Mouse (Mus musculus): ENCODE measurements around the gene Acvrl1. TPM values are rescaled to one million over a fixed set of nuclear protein-coding genes. Genes with fewer than 3 reads are reported as not detected.

Gene Acvrl1
- polyA plus RNA-seq, 1 experiment from 2014 or later: 8.6 TPM

GRCm38 (mm10) chr15:101175131-101175460 is 46.8 kb downstream of the Acvrl1 start:
- 11% methylated on average over 5 of the region's 5 CpGs for WGBS
- no peaks in the 10 kb centered on the region for H3K36me3 ChIP-seq
- peaks cover 54% of the 10 kb centered on the region for H3K4me1 ChIP-seq (replicated peaks)
- peak overlapping the region; percentile 98 for H3K9ac ChIP-seq
- peak overlapping the region; percentile 91 for H3K27ac ChIP-seq
- ATAC-seq (ENCODE audit: low FRiP score): no peak
- H3K4me3 ChIP-seq: peak overlapping the region; percentile 93
- H3K4me2 ChIP-seq: peak overlapping the region; percentile 84
- peaks cover 16% of the 10 kb centered on the region; the same call in 1 of the 2 replicates for H3K27me3 ChIP-seq
- no peaks in the 10 kb centered on the region for H3K9me3 ChIP-seq

DNA sequence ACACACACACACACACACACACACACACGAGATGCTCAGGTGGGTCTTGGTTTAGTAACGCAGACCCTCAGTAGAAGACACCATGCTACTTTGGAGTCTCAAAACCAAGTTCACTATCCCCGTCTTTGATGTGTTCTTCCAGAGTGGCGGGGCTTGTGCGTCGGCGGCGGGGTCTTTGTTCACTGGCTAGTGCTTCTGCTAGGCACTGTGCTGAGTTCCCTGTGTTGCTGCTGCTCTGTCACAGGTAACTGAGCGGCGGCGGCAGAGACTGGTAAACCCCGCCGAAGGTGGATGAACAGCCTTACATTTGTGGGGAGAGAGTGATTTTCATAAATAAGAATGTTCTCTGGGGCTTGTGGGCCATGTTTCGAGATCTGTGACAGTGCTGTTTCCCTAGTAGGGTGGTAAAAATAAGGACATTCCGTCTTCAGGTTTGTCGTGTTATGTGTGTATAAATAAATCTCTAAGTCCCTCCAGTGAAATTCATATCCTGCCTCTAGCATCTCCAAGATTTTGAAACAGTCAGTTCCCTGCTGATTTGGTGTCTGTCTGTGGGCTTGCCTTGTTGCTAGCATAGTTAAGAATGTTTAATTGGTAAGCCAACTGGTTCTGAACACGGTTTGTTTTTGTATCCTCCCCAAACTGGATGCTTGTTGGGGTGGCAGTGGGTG is 47.4 kb downstream of the Acvrl1 start:
- peak overlapping the region; percentile 98 for H3K9ac ChIP-seq
- H3K4me1 ChIP-seq (replicated peaks): peaks cover 60% of the 10 kb centered on the region
- H3K9me3 ChIP-seq: no peaks in the 10 kb centered on the region
- 20% methylated on average over 17 of the region's 17 CpGs for WGBS
- peak overlapping the region; percentile 91 for H3K27ac ChIP-seq
- peak overlapping the region; percentile 93 for H3K4me3 ChIP-seq
- H3K36me3 ChIP-seq: no peaks in the 10 kb centered on the region
- peak overlapping the region; percentile 84 for H3K4me2 ChIP-seq
- no peak for ATAC-seq (ENCODE audit: low FRiP score)
- peaks cover 11% of the 10 kb centered on the region; the same call in 1 of the 2 replicates for H3K27me3 ChIP-seq

DNA sequence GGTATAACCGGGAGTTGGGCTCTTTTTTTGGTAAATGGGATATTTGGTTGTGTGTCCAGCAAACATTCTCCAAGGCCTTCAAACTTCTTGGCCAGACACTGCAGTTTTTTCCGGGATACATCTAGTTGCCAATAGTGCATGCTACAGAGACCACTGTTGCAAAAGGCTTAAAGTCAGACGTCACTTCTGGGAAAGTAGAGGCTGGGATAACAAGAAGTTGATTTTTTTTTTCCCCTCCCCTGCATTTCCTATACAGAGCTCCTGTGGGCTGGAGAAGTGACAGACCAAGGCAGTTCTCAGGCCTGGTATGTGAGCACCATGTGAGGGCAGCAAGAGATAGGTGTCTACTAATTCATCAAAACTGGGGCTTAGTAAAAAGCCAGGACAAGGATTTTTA is 48.0 kb downstream of the Acvrl1 start:
- ATAC-seq (ENCODE audit: low FRiP score): no peak
- H3K9ac ChIP-seq: peak overlapping the region; percentile 98
- WGBS: 54% methylated on average over 3 of the region's 3 CpGs
- H3K4me3 ChIP-seq: peak overlapping the region; percentile 93
- H3K9me3 ChIP-seq: no peaks in the 10 kb centered on the region
- H3K27me3 ChIP-seq: peaks cover 11% of the 10 kb centered on the region; the same call in 1 of the 2 replicates
- H3K36me3 ChIP-seq: no peaks in the 10 kb centered on the region
- peaks cover 65% of the 10 kb centered on the region for H3K4me1 ChIP-seq (replicated peaks)
- peak overlapping the region; percentile 91; the same call in 1 of the 2 replicates for H3K27ac ChIP-seq
- peak overlapping the region; percentile 84 for H3K4me2 ChIP-seq

GRCm38 (mm10) chr15:101176795-101177691 is 48.7 kb downstream of the Acvrl1 start:
- peak overlapping the region; percentile 84 for H3K4me2 ChIP-seq
- no peaks in the 10 kb centered on the region for H3K9me3 ChIP-seq
- H3K4me3 ChIP-seq: no peak overlapping the region
- peaks cover 71% of the 10 kb centered on the region for H3K4me1 ChIP-seq (replicated peaks)
- H3K9ac ChIP-seq: peak overlapping the region; percentile 98
- H3K36me3 ChIP-seq: no peaks in the 10 kb centered on the region
- peaks cover 6% of the 10 kb centered on the region; the same call in 1 of the 2 replicates for H3K27me3 ChIP-seq
- 69% methylated on average over 8 of the region's 8 CpGs for WGBS
- H3K27ac ChIP-seq: 0 out of 2 replicates have a peak overlapping the region, but pooled peaks have one; percentile 30
- ATAC-seq (ENCODE audit: low FRiP score): no peak

GRCm38 (mm10) chr15:101180363-101181105 is 52.2 kb downstream of the Acvrl1 start:
- no peaks in the 10 kb centered on the region for H3K9me3 ChIP-seq
- H3K4me2 ChIP-seq: no peak overlapping the region
- 0 out of 2 replicates have a peak overlapping the region, but pooled peaks have one; percentile 12 for H3K27ac ChIP-seq
- H3K36me3 ChIP-seq: peaks cover 2% of the 10 kb centered on the region; the same call in 1 of the 2 replicates
- H3K4me1 ChIP-seq (replicated peaks): peaks cover 82% of the 10 kb centered on the region
- 80% methylated on average over 15 of the region's 15 CpGs for WGBS
- H3K27me3 ChIP-seq: no peaks in the 10 kb centered on the region
- no peak overlapping the region for H3K4me3 ChIP-seq
- ATAC-seq (ENCODE audit: low FRiP score): no peak
- 0 out of 2 replicates have a peak overlapping the region, but pooled peaks have one; percentile 2 for H3K9ac ChIP-seq

DNA sequence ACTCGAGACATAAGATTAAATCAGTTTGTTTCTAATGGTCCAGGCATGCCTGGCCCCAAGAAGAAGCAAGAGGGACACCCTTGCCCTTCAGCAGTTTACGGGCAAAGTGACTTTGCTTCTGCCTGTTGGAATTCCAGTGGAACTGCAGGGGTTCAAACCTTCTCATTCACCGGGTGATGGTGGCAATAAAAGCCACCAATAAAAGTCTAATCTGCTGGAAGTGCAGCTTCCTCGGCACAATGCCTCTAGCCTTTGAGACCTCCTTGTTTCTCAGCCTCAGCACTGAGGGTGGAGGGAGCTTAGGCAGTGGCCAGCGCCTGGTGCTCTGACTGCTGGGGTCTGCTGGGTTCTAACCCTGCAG is 52.8 kb downstream of the Acvrl1 start:
- Histone ChIP-seq H3K4me1 (replicated peaks) (peaks cover 76% of the 10 kb centered on the region), H3K9me3 (no peaks in the 10 kb centered on the region), H3K4me3 (no peak overlapping the region), H3K9ac (peak overlapping the region; percentile 19; the same call in 1 of the 2 replicates), H3K36me3 (peaks cover 7% of the 10 kb centered on the region), H3K27ac (peak overlapping the region; percentile 63; the same call in 1 of the 2 replicates), H3K4me2 (peak overlapping the region; percentile 8; the same call in 1 of the 2 replicates), H3K27me3 (no peaks in the 10 kb centered on the region)
- 18% methylated on average over 5 of the region's 5 CpGs for WGBS
- no peak for ATAC-seq (ENCODE audit: low FRiP score)

GRCm38 (mm10) chr15:101181500-101181899 is 53.2 kb downstream of the Acvrl1 start:
- H3K9me3 ChIP-seq: no peaks in the 10 kb centered on the region
- 12% methylated on average over 4 of the region's 4 CpGs for WGBS
- H3K4me2 ChIP-seq: peak overlapping the region; percentile 8; the same call in 1 of the 2 replicates
- no peak for ATAC-seq (ENCODE audit: low FRiP score)
- peaks cover 72% of the 10 kb centered on the region for H3K4me1 ChIP-seq (replicated peaks)
- peak overlapping the region; percentile 19; the same call in 1 of the 2 replicates for H3K9ac ChIP-seq
- peak overlapping the region; percentile 63; the same call in 1 of the 2 replicates for H3K27ac ChIP-seq
- H3K4me3 ChIP-seq: no peak overlapping the region
- H3K27me3 ChIP-seq: no peaks in the 10 kb centered on the region
- peaks cover 9% of the 10 kb centered on the region for H3K36me3 ChIP-seq

GRCm38 (mm10) chr15:101182676-101183075 is 54.4 kb downstream of the Acvrl1 start:
- H3K27me3 ChIP-seq: no peaks in the 10 kb centered on the region
- peaks cover 61% of the 10 kb centered on the region for H3K4me1 ChIP-seq (replicated peaks)
- H3K9ac ChIP-seq: no peak overlapping the region
- peaks cover 9% of the 10 kb centered on the region for H3K36me3 ChIP-seq
- no peak overlapping the region for H3K4me3 ChIP-seq
- H3K9me3 ChIP-seq: no peaks in the 10 kb centered on the region
- H3K27ac ChIP-seq: peak overlapping the region; percentile 44; the same call in 1 of the 2 replicates
- H3K4me2 ChIP-seq: no peak overlapping the region
- ATAC-seq (ENCODE audit: low FRiP score): no peak
- 41% methylated on average over 5 of the region's 5 CpGs for WGBS

DNA sequence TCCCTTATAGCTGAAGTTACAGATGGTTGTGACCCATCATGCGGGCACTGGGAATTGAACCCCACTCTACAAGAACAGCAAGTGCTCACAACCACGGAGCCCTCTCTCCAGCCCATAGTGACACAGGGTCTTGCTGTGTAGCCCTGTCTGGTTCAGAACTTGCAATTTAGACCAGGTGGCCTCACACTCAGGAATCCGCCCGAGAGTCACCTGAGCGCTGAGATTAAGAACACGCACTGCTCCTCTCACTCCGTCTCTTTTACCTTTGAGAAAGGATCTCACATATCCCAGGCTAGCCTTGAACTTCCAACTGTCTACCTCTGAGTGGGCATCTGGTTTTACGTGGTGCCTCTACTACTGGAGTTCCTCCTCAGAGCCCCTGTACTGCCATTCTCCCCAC is 56.0 kb downstream of the Acvrl1 start:
- H3K4me2 ChIP-seq: no peak overlapping the region
- no peak for ATAC-seq (ENCODE audit: low FRiP score)
- H3K9me3 ChIP-seq: no peaks in the 10 kb centered on the region
- WGBS: 95% methylated on average over 8 of the region's 8 CpGs
- H3K27ac ChIP-seq: no peak overlapping the region
- H3K27me3 ChIP-seq: no peaks in the 10 kb centered on the region
- no peak overlapping the region for H3K4me3 ChIP-seq
- H3K36me3 ChIP-seq: peaks cover 9% of the 10 kb centered on the region
- peaks cover 57% of the 10 kb centered on the region for H3K4me1 ChIP-seq (replicated peaks)
- H3K9ac ChIP-seq: no peak overlapping the region

DNA sequence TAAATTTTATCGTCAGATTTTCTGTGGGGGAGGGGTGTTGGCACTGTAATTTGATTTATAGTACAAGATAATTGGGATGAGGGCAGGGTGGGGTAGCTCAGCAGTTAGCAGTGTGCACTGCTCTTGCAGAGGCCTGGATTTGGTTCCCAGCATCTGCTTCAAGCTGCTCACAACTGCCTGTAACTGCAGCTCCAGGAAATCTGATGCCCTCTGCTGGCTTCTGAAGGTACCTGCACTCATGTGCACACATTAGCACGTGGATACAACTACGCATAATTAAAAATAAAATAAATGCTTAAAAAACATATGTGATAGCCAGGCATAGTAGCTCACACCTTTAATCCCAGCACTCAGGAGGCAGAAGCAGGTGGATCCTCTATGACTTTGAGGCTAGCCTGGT is 57.2 kb downstream of the Acvrl1 start:
- H3K27ac ChIP-seq: no peak overlapping the region
- 94% methylated on average over 3 of the region's 3 CpGs for WGBS

DNA sequence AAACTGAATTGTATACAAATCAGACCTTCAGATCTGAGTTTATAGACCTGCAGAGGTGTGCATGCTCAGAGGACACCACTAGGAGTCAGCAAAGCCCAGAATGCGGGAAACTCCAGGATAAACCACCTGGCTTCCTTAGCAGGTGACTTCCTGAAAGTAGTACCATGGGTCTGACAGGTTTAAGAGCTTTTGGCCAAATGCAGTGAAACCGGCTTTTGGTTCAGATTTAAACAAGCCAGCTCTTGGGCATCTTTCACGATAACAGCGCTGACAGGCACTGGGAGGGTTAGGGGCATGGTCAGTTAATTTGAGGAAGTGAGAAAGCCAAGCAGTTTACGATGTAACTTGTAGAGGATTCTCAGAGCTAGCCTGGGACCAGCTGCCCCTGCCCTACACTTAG is 59.6 kb downstream of the Acvrl1 start:
- 92% methylated on average over 5 of the region's 5 CpGs for WGBS
- Histone ChIP-seq H3K27ac (no peak overlapping the region), H3K4me1 (replicated peaks) (peaks cover 59% of the 10 kb centered on the region)

More for the DNA sequence above, 57.2 kb downstream of the Acvrl1 start:
- no peak for ATAC-seq (ENCODE audit: low FRiP score)
- Histone ChIP-seq H3K4me3 (no peak overlapping the region), H3K27me3 (no peaks in the 10 kb centered on the region), H3K4me2 (no peak overlapping the region), H3K4me1 (replicated peaks) (peaks cover 57% of the 10 kb centered on the region), H3K9me3 (no peaks in the 10 kb centered on the region), H3K36me3 (peaks cover 9% of the 10 kb centered on the region), H3K9ac (no peak overlapping the region)

More for the DNA sequence above, 59.6 kb downstream of the Acvrl1 start:
- Histone ChIP-seq H3K27me3 (no peaks in the 10 kb centered on the region), H3K4me3 (no peak overlapping the region), H3K36me3 (peaks cover 9% of the 10 kb centered on the region), H3K4me2 (no peak overlapping the region), H3K9ac (no peak overlapping the region), H3K9me3 (no peaks in the 10 kb centered on the region)
- ATAC-seq (ENCODE audit: low FRiP score): no peak
